Mouse (Mus musculus) gastrocnemius, adult 2 months (tissue): ENCODE data around the gene Mmaa. TPM values are rescaled to one million over a fixed set of nuclear protein-coding genes. Genes with fewer than 3 reads are reported as not detected.
A peak's percentile ranks its signal among the peaks of the same experiment; 100 is the strongest.

ENCODE experiments used
- DNase-seq: peaks from one replicate; pipeline ENCODE4 v3.0.0; 2022
- H3K27ac ChIP-seq: fragments of 200-600 bp; 2 replicates; pipeline ENCODE4 v1.8.1; 2022; ENCODE audit warnings: mild to moderate bottlenecking
- H3K4me3 ChIP-seq: fragments of 200-600 bp; 2 replicates; pipeline ENCODE4 v1.8.1; 2022; ENCODE audit warnings: mild to moderate bottlenecking, moderate library complexity
- CTCF ChIP-seq: fragments of 200-600 bp; IDR thresholded peaks from 2 replicates; pipeline ENCODE4 v1.8.1; 2022; ENCODE audit warnings: antibody characterized with exemption, mild to moderate bottlenecking, moderate library complexity
- intact Hi-C: fragments of 180-260 bp; cut with DNase I; formaldehyde crosslinking; loops from one replicate; pipeline ENCODE4 v1.15.1; 2025
- long read RNA-seq, 2 experiments: library from polyadenylated mRNA; stranded (forward); transcript quantifications; one replicate each; pipeline ENCODE4 v2.0.0; 2021
- total RNA-seq, 2 experiments: library from RNA; stranded (reverse); gene quantifications; 2 replicates each; pipeline ENCODE4 v1.2.3; 2021

Gene Mmaa
- total RNA-seq = 10 to 100 TPM; 14.6 to 25.8 TPM
- long read RNA-seq, experiment 1, full-length matches to known transcripts = 10 of 52 reads
- long read RNA-seq, experiment 1, partial matches to known transcripts = 26 of 52 reads
- long read RNA-seq, experiment 1, other reads (novel, unspliced or antisense) = 16 of 52 reads
- long read RNA-seq, experiment 2, full-length matches to known transcripts = 11 of 56 reads
- long read RNA-seq, experiment 2, partial matches to known transcripts = 28 of 56 reads
- long read RNA-seq, experiment 2, other reads (novel, unspliced or antisense) = 17 of 56 reads

DNA sequence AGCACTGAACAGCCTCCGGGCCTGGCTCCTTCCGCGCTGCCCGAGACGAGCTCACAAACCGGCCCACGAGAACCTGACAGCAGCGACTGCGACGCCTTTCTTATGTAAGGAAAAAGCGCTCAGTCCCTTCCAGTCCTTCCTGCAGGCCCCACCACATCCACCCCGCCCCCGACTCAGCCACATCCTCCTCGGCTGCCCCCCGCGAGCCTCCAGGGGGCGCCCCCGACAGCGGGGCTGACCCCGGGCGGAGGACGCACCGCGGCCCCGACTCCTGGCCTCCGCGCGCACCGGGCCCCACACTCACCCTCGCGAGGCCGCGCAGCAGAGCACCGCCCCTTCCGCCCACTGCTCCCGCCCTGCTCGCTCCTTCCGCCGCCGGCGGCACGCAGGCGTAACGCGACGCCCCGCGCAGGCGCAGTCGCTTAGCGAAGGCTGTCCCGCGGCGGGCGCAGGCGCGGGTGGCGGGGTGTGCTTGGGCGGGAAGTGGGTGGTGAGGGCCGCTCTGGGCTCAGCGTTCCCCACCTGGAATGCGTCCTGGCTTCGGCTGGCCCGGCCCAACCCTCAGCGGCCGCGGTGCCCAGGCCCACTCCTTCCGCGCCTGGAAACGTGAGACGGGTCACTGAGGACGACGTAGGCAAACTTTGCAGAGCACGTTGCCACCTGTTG is at the start of gene Mmaa:
Gene Mmaa (minus strand): TSS at position 328 of the 666 bp plus-strand sequence.
- Histone ChIP-seq H3K27ac (peak within 1 kb of the TSS; percentile 95), H3K4me3 (peak within 1 kb of the TSS; percentile 95)
- peak; percentile 75 for TF ChIP-seq CTCF
- DNase-seq = peak; percentile 99
- intact Hi-C loops = loop anchor here (2.0 to 5.0 kb wide), 3 partner anchors 104 to 344 kb away; partner anchors contain the start of genes Otud4, Smad1 and Zfp827

DNA sequence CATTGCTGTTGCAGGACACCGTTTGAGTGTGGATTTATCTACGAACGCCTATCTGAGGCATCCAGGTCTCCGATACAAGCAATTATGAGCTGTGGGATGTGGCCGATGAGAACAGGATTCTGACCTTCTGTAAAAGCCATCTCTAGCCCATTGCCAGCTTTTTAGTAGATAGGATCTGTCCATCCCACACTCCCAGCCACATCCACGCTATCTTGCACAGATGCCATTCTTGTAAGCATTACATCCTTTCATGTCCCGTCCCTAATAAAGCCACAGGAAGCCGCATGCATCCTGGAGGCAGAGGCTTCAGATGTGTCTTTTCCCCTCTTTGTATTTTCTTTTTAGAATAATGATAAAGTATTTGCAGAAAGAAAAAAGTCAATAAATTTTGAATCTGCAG is 46.5 kb upstream of the Mmaa start:
- DNase-seq = no peak
- intact Hi-C loops = loop anchor here (5.0 kb wide), 1 partner anchor 151 kb away; no protein-coding TSS in a partner anchor
- no peak for TF ChIP-seq CTCF
- Histone ChIP-seq H3K4me3 (no peak overlapping the region), H3K27ac (no peak overlapping the region)

DNA sequence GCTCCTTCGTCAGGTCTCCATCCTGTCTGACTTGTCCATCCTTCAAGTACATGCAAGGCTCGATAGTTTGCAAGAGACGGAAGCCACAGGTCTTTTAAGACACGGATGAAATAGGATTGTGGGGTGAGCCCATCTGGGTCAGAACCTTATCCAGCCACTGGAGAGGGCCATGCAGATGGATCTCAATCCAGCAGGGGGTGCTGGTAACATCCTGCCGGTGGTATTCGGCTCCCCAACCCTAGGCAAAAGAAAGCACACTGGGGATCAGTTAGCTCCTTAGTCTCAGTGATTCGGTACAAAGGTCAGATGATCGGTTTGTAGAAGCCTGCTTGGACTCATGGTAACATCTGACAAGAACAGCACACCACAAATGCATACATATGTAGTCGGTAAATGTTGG is 44.8 kb upstream of the Mmaa start:
- Histone ChIP-seq H3K27ac (no peak overlapping the region), H3K4me3 (no peak overlapping the region)
- DNase-seq = peak; percentile 65
- intact Hi-C loops = loop anchor here (10.0 kb wide), 1 partner anchor 225 kb away; no protein-coding TSS in a partner anchor
- peak; percentile 76 for TF ChIP-seq CTCF

DNA sequence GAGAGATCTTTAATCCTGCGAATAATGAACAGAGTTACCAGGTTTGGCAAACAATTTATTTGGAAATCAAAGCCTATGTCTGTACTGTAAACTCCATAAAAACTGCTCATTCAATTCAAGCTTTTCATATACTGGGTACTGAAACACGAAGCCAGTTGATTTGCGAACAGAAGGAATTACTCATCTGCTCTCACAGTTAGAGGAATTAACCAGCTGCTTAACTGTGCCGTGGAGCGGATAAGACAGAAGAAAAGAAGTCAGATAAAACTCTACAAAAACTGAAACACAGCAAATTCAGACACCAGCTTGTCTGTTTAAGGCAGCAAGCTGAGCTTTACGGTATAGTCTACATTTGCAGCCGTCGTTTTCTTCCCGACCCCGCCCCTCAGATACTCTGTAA is 43.9 kb upstream of the Mmaa start:
- intact Hi-C loops = loop anchor here (10.0 kb wide), 1 partner anchor 226 kb away; no protein-coding TSS in a partner anchor
- H3K27ac ChIP-seq = no peak overlapping the region
- TF ChIP-seq CTCF = no peak
- H3K4me3 ChIP-seq = no peak overlapping the region
- no peak for DNase-seq

DNA sequence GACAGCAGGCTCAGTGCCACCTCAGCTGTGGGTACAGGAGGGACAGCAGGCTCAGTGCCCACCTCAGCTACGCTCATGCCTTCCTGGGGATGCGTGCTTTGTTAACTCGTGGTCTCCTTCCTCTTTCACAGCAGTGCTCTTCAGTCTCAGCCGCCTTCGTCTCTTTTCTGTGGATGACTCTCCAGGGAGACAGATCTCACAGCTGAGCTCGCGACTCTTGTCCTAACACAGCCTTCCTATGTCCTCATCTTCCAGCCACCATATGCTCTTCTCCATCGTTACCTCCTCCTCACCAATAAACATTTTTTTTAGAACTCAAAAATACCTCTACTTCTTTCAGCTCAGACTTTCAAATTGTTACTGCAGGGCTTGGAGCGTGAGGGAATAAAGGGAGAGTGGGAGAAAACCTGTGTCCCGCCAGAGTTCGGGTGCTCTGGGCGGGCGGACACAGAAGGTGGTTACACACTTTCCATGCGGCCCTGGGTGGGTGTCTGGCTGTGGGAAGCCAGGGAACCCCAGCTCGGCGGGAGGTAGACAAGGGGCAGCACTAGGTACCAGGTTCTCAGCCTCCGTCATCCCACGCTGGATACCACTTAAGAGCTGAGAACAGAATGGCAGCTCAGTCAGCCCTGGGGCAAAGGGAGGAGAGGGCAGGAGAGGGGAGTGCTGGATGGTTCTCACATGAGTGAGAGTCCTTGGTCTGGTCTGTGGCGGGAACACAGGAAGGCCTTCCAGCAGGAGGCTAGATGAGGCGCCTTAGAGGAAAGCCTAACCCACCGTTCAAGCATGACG is 37.6 kb upstream of the Mmaa start:
- Histone ChIP-seq H3K4me3 (no peak overlapping the region), H3K27ac (no peak overlapping the region)
- DNase-seq = no peak
- no peak for TF ChIP-seq CTCF
- intact Hi-C loops = loop anchor here (10.0 kb wide), 1 partner anchor 232 kb away; no protein-coding TSS in a partner anchor

DNA sequence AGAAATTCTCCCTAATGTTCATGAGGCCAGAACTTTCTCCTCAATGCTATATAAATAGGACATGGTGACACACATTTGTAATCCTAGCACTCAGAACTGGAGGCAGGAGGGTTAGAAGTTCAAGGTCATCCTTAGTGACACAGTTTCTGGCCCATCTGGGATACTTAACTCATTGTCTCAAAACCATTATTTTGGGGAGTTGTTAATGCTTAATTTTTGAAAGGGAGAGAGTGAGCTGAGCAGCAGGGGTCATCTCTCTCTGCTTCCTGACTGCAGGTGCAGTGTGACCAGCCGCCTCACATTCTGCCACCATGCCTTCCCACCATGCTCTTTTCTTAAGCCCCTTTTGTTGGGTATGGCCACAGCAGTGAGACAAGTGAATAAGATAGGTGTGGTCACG is 36.8 kb upstream of the Mmaa start:
- TF ChIP-seq CTCF = no peak
- Histone ChIP-seq H3K4me3 (no peak overlapping the region), H3K27ac (peak overlapping the region; percentile 58)
- no peak for DNase-seq
- intact Hi-C loops = loop anchor here (10.0 kb wide), 1 partner anchor 233 kb away; no protein-coding TSS in a partner anchor

DNA sequence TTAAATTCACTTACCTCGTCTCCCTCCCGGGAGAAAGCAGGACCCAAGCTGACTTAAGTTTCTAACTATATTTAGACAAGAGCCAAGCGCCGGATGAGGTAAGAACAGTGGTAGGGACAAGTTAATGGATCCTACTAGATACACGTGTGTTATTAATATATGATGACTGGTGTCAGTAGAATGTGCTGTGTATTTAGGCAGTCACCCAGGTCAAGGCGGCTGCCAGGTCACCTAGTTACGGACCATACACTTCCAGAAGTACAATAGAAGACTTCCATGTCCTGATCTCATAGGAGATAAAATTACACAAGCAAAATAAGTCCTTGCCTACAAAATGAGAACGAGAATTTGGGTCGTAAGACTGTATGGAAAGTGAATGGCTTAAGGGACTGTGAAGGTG is 36.3 kb upstream of the Mmaa start:
- no peak for TF ChIP-seq CTCF
- peak; percentile 64 for DNase-seq
- intact Hi-C loops = loop anchor here (10.0 kb wide), 1 partner anchor 234 kb away; no protein-coding TSS in a partner anchor

DNA sequence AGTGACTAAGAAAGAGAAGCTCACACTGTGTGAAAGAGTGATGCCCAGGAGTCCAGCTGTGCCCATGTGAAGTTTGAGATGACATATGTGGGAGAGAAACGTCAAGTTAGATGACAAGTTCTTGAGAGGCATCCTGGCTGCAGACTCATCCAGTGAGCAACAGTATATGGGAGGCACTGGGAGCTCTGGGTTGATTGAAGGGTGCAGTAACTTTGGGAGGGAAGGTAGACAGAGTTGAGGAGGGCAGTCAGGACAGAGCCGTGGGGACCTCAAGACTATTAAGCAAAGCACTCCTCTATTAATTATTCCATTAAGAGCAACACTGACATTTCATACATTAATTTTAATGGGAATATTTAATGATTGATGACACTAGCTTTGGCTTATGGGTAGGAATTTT is 35.0 kb upstream of the Mmaa start:
- intact Hi-C loops = loop anchor here (10.0 kb wide), 1 partner anchor 235 kb away; no protein-coding TSS in a partner anchor
- no peak for TF ChIP-seq CTCF
- no peak for DNase-seq
- no peak overlapping the region for H3K27ac ChIP-seq
- no peak overlapping the region for H3K4me3 ChIP-seq

More for the DNA sequence above, 36.3 kb upstream of the Mmaa start:
- Histone ChIP-seq H3K27ac (peak overlapping the region; percentile 58), H3K4me3 (peak overlapping the region; percentile 11; the same call in 1 of the 2 replicates)

DNA sequence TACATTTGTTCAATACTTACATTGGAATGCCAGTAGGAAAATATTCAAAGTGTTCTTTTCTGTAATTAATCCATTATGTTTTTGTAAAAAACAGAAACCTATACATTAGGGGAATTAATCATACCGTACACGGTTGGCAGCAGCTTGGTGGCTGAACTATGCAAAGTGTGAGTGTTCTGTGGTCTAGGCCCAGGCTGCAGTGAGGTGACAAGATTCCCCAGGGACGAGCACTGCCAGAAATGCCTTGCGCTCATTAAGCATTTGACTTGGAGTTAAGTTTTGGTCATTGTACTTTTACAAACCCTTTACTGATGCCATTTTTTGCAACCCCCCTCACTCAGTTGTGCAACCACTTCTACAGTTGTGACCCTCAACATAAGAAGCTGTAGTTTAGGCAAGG is 34.4 kb upstream of the Mmaa start:
- Histone ChIP-seq H3K27ac (no peak overlapping the region), H3K4me3 (no peak overlapping the region)
- no peak for DNase-seq
- no peak for TF ChIP-seq CTCF
- intact Hi-C loops = no loop called here

DNA sequence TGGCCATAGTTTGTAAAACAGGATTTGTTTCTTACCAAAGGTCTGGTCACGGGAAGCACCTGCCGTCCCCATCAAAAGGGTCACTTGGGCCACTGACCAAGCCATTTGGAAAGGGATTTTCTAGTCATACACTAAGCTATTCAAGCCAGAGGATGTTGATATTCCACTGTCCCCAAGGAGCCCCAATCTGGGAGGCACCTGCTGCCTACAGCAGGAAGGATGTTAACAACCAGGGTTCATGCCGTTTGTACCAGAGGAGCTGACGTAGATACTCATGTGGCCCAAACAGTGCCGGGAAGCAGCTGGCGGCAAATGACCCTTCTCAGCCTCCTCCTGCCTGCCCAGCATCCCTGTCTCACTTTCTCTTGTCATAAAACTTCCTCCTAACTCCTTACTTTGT is 30.8 kb upstream of the Mmaa start:
- Histone ChIP-seq H3K27ac (peak overlapping the region; percentile 43; the same call in 1 of the 2 replicates), H3K4me3 (no peak overlapping the region)
- TF ChIP-seq CTCF = no peak
- DNase-seq = no peak
- intact Hi-C loops = no loop called here

DNA sequence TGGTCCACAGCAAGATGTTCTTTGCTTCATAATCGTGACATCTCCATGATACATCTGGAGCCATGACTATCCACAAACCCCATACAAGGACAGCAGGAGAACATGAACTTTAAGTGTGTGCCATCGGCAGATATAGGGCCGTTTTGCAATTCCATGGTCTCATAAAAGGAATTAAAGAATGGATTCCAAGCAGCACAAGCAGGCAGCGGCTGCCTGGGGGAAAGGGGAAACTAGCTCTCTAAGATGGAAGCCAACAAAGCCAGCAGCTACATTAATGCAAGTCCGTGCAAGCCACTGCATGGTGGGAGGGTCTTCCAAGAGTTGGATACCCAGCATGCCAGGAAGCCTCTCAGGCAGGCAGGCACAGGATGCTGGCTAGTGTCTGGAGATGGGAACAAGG is 30.2 kb upstream of the Mmaa start:
- TF ChIP-seq CTCF = no peak
- intact Hi-C loops = no loop called here
- Histone ChIP-seq H3K4me3 (no peak overlapping the region), H3K27ac (peak overlapping the region; percentile 40; the same call in 1 of the 2 replicates)
- no peak for DNase-seq

DNA sequence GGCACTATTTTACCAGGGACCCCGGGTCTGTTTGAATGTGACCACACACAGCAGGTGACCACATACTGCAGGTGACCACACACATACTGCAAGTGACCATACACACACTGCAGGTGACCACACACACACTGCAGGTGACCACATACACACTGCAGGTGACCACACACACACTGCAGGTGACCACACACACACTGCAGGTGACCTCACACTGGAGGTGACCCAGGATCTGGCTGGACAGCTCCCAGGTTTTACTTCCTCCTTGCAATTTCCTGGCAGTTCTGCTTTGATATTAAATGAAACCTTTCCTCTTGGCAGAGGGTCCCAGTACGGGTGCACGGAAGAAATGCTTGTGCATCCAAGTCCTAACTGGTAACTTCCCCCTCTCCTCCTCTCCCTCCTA is 29.3 kb upstream of the Mmaa start:
- no peak for TF ChIP-seq CTCF
- H3K27ac ChIP-seq = no peak overlapping the region
- no peak overlapping the region for H3K4me3 ChIP-seq
- intact Hi-C loops = no loop called here
- no peak for DNase-seq
